Mouse (Mus musculus) cortical plate, adult 2 months (tissue): ENCODE measurements around the gene Chd3. TPM values are rescaled to one million over a fixed set of nuclear protein-coding genes. Genes with fewer than 3 reads are reported as not detected.

Experiments used
- H3K27ac ChIP-seq: fragments of 200-500 bp; 2 replicates; pipeline ENCODE4 v1.5.1; 2012; ENCODE audit warnings: low read length, control low read depth, inconsistent platforms; ENCODE audit not compliant: insufficient read depth
- H3K4me1 ChIP-seq: fragments of 200-500 bp; 2 replicates; pipeline ENCODE4 v1.6.1; 2011; ENCODE audit warnings: low read length; ENCODE audit not compliant: control insufficient read depth, insufficient read depth
- H3K4me3 ChIP-seq: fragments of 200-500 bp; 2 replicates; pipeline ENCODE4 v1.5.1; 2011; ENCODE audit warnings: mild to moderate bottlenecking, low read length, control low read depth; ENCODE audit not compliant: insufficient read depth
- CTCF ChIP-seq: fragments of 200-500 bp; IDR thresholded peaks from 2 replicates; pipeline ENCODE4 v1.5.1; 2011; ENCODE audit warnings: mild to moderate bottlenecking, control low read depth, low read length; ENCODE audit not compliant: insufficient read depth; ENCODE audit errors: extremely low read depth
- POLR2A ChIP-seq: fragments of 200-500 bp; IDR thresholded peaks from 2 replicates; pipeline ENCODE4 v1.6.1; 2011; ENCODE audit warnings: mild to moderate bottlenecking, low read length, control low read depth; ENCODE audit not compliant: insufficient read depth; ENCODE audit errors: extremely low read depth
- polyA plus RNA-seq: library from polyadenylated mRNA; depleted of rRNA; stranded (reverse); fragments of >200 nt; gene quantifications from 2 replicates; pipeline ENCODE4 v1.2.3, GENCODE M21; 2012

The Chd3 gene
- polyA plus RNA-seq, 1 experiment: 242 TPM

GRCm38 (mm10) chr11:69346441-69346840 lies 22.8 kb downstream of the Chd3 start:
- Histone ChIP-seq H3K4me3 (no peak overlapping the region), H3K27ac (no peak overlapping the region), H3K4me1 (no peaks in the 10 kb centered on the region; the same call in 1 of the 2 replicates)
- TF ChIP-seq POLR2A (no peak), CTCF (no peak)

- H3K4me1 ChIP-seq: no peaks in the 10 kb centered on the region; the same call in 1 of the 2 replicates
- TF ChIP-seq CTCF: no peak
- peak; percentile 84; the same call in 1 of the 2 replicates for TF ChIP-seq POLR2A
Observed at GRCm38 (mm10) chr11:69340161-69341131, 28.8 kb downstream of the Chd3 start, which contains the start of gene Rnf227. Gene Rnf227, plus strand, starts transcription at chr11:69340461.

GRCm38 (mm10) chr11:69334796-69335195 lies 34.4 kb downstream of the Chd3 start:
- no peak overlapping the region for H3K4me3 ChIP-seq
- TF ChIP-seq CTCF: no peak
- TF ChIP-seq POLR2A: no peak
- H3K4me1 ChIP-seq: 0 out of 2 replicates have a peak, but pooled peaks cover 2% of the 10 kb centered on the region
- no peak overlapping the region for H3K27ac ChIP-seq

More at GRCm38 (mm10) chr11:69340161-69341131, 28.8 kb downstream of the Chd3 start, which contains the start of gene Rnf227:
- peak within 1 kb of the TSS; percentile 51 for H3K4me3 ChIP-seq
- H3K27ac ChIP-seq: peak within 1 kb of the TSS; percentile 85

DNA sequence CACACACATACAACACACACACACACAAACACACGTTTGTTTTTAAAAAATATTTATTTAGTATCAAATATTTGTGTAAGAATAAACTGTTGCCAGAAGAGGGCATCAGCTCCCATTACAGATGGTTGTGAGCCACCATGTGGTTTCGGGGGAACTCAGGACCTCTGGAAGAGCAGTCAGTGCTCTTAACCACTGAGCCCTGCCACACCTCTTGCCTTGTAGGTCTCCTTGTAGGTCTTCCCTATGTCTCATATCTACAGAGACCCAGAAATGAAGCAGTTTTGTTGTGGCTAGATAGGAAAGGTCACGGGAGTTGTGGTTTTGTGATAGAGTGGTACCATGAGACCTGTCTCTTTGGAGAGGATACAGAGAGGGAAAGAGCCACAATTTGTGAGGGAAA lies 35.3 kb downstream of the Chd3 start:
- Histone ChIP-seq H3K4me3 (no peak overlapping the region), H3K4me1 (0 out of 2 replicates have a peak, but pooled peaks cover 2% of the 10 kb centered on the region), H3K27ac (no peak overlapping the region)
- TF ChIP-seq CTCF: no peak
- no peak for TF ChIP-seq POLR2A

GRCm38 (mm10) chr11:69332713-69333253 lies 36.4 kb downstream of the Chd3 start:
- Histone ChIP-seq H3K4me3 (no peak overlapping the region; the same call in 1 of the 2 replicates), H3K27ac (0 out of 2 replicates have a peak overlapping the region, but pooled peaks have one; percentile 6), H3K4me1 (0 out of 2 replicates have a peak, but pooled peaks cover 2% of the 10 kb centered on the region)
- TF ChIP-seq CTCF: no peak
- TF ChIP-seq POLR2A: no peak

DNA sequence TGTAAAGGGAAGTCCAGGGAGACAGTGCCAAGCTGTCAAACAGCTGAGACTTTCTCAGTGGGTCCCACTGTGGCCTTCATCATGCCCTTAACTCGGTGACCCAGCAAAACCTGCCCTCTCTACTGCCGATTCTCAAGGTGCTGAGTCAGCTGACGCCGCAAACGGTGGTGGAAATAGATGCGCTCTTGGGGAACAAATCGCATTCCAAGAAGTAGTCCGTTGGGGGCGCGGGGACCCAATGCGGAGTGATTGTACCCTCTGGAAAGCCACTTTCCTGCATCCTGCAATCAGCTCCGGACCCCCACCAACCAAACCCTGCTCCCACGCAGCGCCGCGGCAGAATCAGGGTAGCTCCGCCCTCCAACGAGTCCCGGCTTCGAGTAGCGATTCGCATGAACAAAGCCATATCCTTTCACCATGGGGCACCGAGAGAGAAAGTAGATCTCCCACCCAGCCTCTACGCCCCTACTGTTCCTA lies 37.2 kb downstream of the Chd3 start:
- Histone ChIP-seq H3K4me3 (peak overlapping the region; percentile 44), H3K4me1 (0 out of 2 replicates have a peak, but pooled peaks cover 2% of the 10 kb centered on the region), H3K27ac (peak overlapping the region; percentile 30)
- no peak for TF ChIP-seq CTCF
- peak; percentile 90 for TF ChIP-seq POLR2A

GRCm38 (mm10) chr11:69331152-69331551 lies 38.1 kb downstream of the Chd3 start:
- TF ChIP-seq POLR2A (no peak), CTCF (no peak)
- Histone ChIP-seq H3K27ac (no peak overlapping the region), H3K4me3 (no peak overlapping the region; the same call in 1 of the 2 replicates), H3K4me1 (0 out of 2 replicates have a peak, but pooled peaks cover 2% of the 10 kb centered on the region)

- Histone ChIP-seq H3K4me3 (no peak overlapping the region), H3K4me1 (no peaks in the 10 kb centered on the region), H3K27ac (no peak overlapping the region)
- TF ChIP-seq CTCF (no peak), POLR2A (no peak)
Observed at GRCm38 (mm10) chr11:69328517-69328916, 40.7 kb downstream of the Chd3 start.

DNA sequence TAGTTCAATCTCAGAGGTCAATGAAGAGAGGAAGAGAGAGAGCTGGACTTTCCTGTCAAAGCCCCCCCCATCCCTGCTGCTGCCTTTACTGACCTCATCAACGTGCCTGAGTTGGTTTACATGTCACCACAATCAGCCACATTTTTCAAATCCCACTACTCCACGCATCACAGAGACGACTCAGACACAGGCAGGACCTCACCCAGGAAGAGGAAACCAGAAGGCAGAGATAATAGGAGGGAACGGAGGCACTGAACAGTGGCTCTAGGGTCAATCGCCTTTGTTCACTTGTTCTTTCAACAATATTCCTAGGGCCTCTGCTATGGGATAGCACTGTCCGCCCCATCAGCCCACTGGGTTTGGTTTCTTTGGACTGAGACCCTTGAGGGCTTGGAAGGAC lies 41.6 kb downstream of the Chd3 start:
- Histone ChIP-seq H3K27ac (no peak overlapping the region), H3K4me1 (peaks cover 2% of the 10 kb centered on the region; the same call in 1 of the 2 replicates), H3K4me3 (no peak overlapping the region; the same call in 1 of the 2 replicates)
- TF ChIP-seq POLR2A (no peak), CTCF (no peak)

- Histone ChIP-seq H3K4me3 (peak overlapping the region; percentile 36), H3K27ac (no peak overlapping the region), H3K4me1 (peaks cover 4% of the 10 kb centered on the region; the same call in 1 of the 2 replicates)
- no peak for TF ChIP-seq CTCF
Observed at GRCm38 (mm10) chr11:69327157-69327442, 42.1 kb downstream of the Chd3 start.
